Mouse (Mus musculus): ENCODE data around the gene Stip1. TPM values are rescaled to one million over a fixed set of nuclear protein-coding genes. Genes with fewer than 3 reads are reported as not detected.
A peak's percentile ranks its signal among the peaks of the same experiment; 100 is the strongest.

Stip1 gene
- total and polyA plus RNA-seq, 3 experiments, result 178 to 314 (median 202) TPM

DNA sequence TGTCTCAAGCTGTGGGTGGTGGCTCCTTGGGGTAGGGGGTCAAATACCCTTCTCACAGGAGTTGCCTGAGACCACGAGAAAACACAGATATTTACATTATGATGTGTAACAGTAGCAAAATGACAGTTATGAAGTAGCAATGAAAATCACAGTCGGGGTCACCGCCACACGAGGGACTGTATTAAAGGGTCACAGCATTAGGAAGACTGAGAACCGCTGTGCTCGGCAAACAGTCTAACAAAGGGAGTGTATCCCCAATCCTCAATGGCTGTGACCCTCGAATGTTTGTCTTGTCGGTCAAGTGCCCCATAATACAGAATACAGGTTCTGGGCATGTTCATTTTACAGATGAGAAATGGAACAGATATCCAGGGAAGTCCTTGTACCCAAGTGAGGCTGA lies 45.8 kb downstream of the Stip1 start:
- Histone ChIP-seq H3K4me3 (replicated peaks in 1 of 3; ENCODE audit: low read depth in 2 of 3, low read length in 2 of 3, poor library complexity in 1 of 3) (no peak overlapping the region), H3K9ac (ENCODE audit: insufficient read depth, low read depth) (no peak overlapping the region), H3K9me3 (replicated peaks; ENCODE audit: low read length) (no peaks in the 10 kb centered on the region), H3K27ac (ENCODE audit: insufficient read depth, low read depth) (no peak overlapping the region), H3K27me3 (replicated peaks) (no peaks in the 10 kb centered on the region), H3K79me2 (replicated peaks; ENCODE audit: control insufficient read depth, extremely low read depth, insufficient read depth, poor library complexity, severe bottlenecking) (no peaks in the 10 kb centered on the region), H3K4me2 (ENCODE audit: insufficient read depth, low read depth, poor library complexity, severe bottlenecking) (peak overlapping the region; percentile 67; the same call in 1 of the 2 replicates), H3K4me1 (ENCODE audit: control insufficient read depth in 1 of 2, insufficient read depth in 2 of 2) (peaks cover 4 to 47% of the 10 kb centered on the region in 2 experiments), H3K36me3 (replicated peaks in 1 of 2; ENCODE audit: control insufficient read depth in 1 of 2, insufficient read depth in 1 of 2, low read length in 1 of 2) (peaks cover 13 to 24% of the 10 kb centered on the region in 2 experiments)
- TF ChIP-seq MAX (IDR thresholded peaks at IDR 0.05; ENCODE audit: low read length) (no peak), PAX5 (IDR thresholded peaks at IDR 0.05; ENCODE audit: low read length) (no peak), ZNF384 (IDR thresholded peaks at IDR 0.05; ENCODE audit: low read depth, low read length) (no peak), RCOR1 (conservative IDR thresholded peaks at IDR 0.05; ENCODE audit: low read depth, low read length) (no peak), CHD1 (IDR thresholded peaks at IDR 0.05; ENCODE audit: low read depth, low read length) (no peak), USF1 (IDR thresholded peaks at IDR 0.05; ENCODE audit: low read depth, low read length) (no peak), MAFK (IDR thresholded peaks at IDR 0.05; ENCODE audit: insufficient replicate concordance, low read length) (no peak), EP300 (IDR thresholded peaks at IDR 0.05; ENCODE audit: low read length) (no peak), CTCF (conservative IDR thresholded peaks at IDR 0.05 in 1 of 2, IDR thresholded peaks at IDR 0.05 in 1 of 2; ENCODE audit: low read depth in 2 of 2, low read length in 2 of 2) (no peak), TCF12 (IDR thresholded peaks at IDR 0.05; ENCODE audit: low read depth, low read length) (no peak), KAT2A (IDR thresholded peaks at IDR 0.05; ENCODE audit: insufficient replicate concordance, low read length) (no peak), ZC3H11A (IDR thresholded peaks at IDR 0.05; ENCODE audit: low read depth, low read length) (no peak), JUN (IDR thresholded peaks at IDR 0.05; ENCODE audit: insufficient read depth, low read depth, low read length) (no peak), HCFC1 (IDR thresholded peaks at IDR 0.05; ENCODE audit: low read depth, low read length) (no peak), ETS1 (conservative IDR thresholded peaks at IDR 0.05; ENCODE audit: low read depth, low read length) (no peak), E2F4 (IDR thresholded peaks at IDR 0.05; ENCODE audit: insufficient replicate concordance, low read depth, low read length) (no peak)
- dilution Hi-C loops (cut with MboI; ENCODE audit: extremely low pct_ligation_motif_present, extremely low pct_unique_long_range_greater_than_20kb, low sequenced_read_pairs), result no loop called here
- in situ Hi-C loops (cut with MboI; ENCODE audit: low pct_ligation_motif_present, low pct_unique_long_range_greater_than_20kb, low sequenced_read_pairs), result no loop called here
- no peak for DNase-seq (ENCODE audit: extremely low read depth)

DNA sequence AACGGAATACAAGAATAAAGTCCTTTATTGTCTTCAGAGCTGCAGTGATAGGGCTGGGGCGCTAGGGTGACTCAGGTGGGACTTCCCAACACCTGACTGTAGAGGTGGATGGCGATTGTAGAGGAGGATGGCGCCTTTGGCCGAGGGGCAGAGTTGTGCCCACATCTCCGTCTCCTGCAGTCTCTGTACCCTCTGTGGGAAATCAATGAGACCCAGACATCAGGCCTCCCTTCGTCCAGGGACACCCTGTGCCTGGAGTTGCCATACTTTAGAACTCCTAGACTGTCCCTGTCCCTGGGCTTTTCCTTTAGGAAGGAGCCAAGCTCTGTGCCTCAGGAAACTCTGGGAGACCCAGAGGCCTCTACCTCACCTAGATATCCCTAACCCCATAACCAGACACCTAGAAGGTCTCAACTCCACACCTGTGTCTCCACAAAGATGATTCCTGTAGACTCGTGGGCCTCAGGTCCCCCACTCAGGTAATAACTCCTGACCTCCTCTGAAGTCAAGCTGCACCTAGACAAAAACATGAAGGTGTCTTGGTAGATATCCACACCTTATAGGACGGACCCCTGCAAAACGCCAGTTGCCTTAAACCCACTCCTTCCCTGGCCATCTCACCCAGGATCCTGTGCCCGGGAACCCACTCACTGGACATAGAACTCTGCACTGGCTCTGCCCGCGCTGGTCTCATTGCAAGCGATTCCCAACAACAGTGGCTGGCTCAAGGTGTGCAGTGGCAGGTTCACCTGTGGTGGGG lies 46.6 kb downstream of the Stip1 start:
- peaks cover 4 to 47% of the 10 kb centered on the region in 2 experiments for H3K4me1 ChIP-seq (ENCODE audit: control insufficient read depth in 1 of 2, insufficient read depth in 2 of 2)
- no peaks in the 10 kb centered on the region for H3K27me3 ChIP-seq (replicated peaks)
- peak overlapping the region; percentile 6 to 69 (median 23) for H3K4me3 ChIP-seq (replicated peaks in 1 of 3; ENCODE audit: low read depth in 2 of 3, low read length in 2 of 3, poor library complexity in 1 of 3)
- peak overlapping the region; percentile 80 for H3K4me2 ChIP-seq (ENCODE audit: insufficient read depth, low read depth, poor library complexity, severe bottlenecking)
- H3K9me3 ChIP-seq (replicated peaks; ENCODE audit: low read length), result no peaks in the 10 kb centered on the region
- DNase-seq (ENCODE audit: extremely low read depth), result no peak
- in situ Hi-C loops (cut with MboI; ENCODE audit: low pct_ligation_motif_present, low pct_unique_long_range_greater_than_20kb, low sequenced_read_pairs), result no loop called here
- H3K79me2 ChIP-seq (replicated peaks; ENCODE audit: control insufficient read depth, extremely low read depth, insufficient read depth, poor library complexity, severe bottlenecking), result no peaks in the 10 kb centered on the region
- H3K36me3 ChIP-seq (replicated peaks in 1 of 2; ENCODE audit: control insufficient read depth in 1 of 2, insufficient read depth in 1 of 2, low read length in 1 of 2), result peaks cover 6 to 15% of the 10 kb centered on the region in 2 experiments
- dilution Hi-C loops (cut with MboI; ENCODE audit: extremely low pct_ligation_motif_present, extremely low pct_unique_long_range_greater_than_20kb, low sequenced_read_pairs), result no loop called here
- TF ChIP-seq ZMIZ1 (IDR thresholded peaks at IDR 0.05; ENCODE audit: low read depth, low read length) (no peak), ZNF384 (IDR thresholded peaks at IDR 0.05; ENCODE audit: low read depth, low read length) (no peak), MEF2A (IDR thresholded peaks at IDR 0.05; ENCODE audit: borderline replicate concordance, low read depth, low read length) (no peak), ZC3H11A (IDR thresholded peaks at IDR 0.05; ENCODE audit: low read depth, low read length) (no peak)
- H3K27ac ChIP-seq (ENCODE audit: insufficient read depth, low read depth), result peak overlapping the region; percentile 9; the same call in 1 of the 2 replicates
- H3K9ac ChIP-seq (ENCODE audit: insufficient read depth, low read depth), result peak overlapping the region; percentile 46
